In genomic region chr3:115758455-115758912, GRCm38 (mm10) we compare ENCODE assay signal across 8 mouse cellular contexts. TPM values are rescaled to one million over a fixed set of nuclear protein-coding genes. Genes with fewer than 3 reads are reported as not detected.
A peak's percentile ranks its signal among the peaks of the same experiment; 100 is the strongest.
DNase-seq lines count a peak whose midpoint lies in the region; ATAC-seq and TF ChIP-seq lines count a peak whose summit lies in the region.

No protein-coding gene starts in this region.

- H3K36me3 ChIP-seq in thymus, adult 2 months (ENCODE audit: control insufficient read depth, insufficient read depth, low read length): no peaks in the 10 kb centered on the region
- H3K36me3 ChIP-seq in intestine, embryonic 16.5 days (ENCODE audit: control insufficient read depth, insufficient read depth, low read length): no peaks in the 10 kb centered on the region
- H3K36me3 ChIP-seq in hindbrain, embryonic 13.5 days: no peaks in the 10 kb centered on the region

- H3K4me1 ChIP-seq in thymus, adult 2 months (replicated peaks; ENCODE audit: control insufficient read depth, insufficient read depth, low read length): no peaks in the 10 kb centered on the region; the same call in 1 of the 2 replicates
- no peaks in the 10 kb centered on the region for H3K4me1 ChIP-seq in cortical plate, adult 2 months (ENCODE audit: control insufficient read depth, insufficient read depth, low read length)
- H3K4me1 ChIP-seq in intestine, embryonic 16.5 days (ENCODE audit: control insufficient read depth, insufficient read depth, low read length): peaks cover 4% of the 10 kb centered on the region; the same call in 1 of the 2 replicates
- no peaks in the 10 kb centered on the region for H3K4me1 ChIP-seq in hindbrain, embryonic 13.5 days (replicated peaks)
- H3K4me1 ChIP-seq in cerebellum, adult 2 months (ENCODE audit: control insufficient read depth, insufficient read depth, low read length): no peaks in the 10 kb centered on the region

- peak; percentile 5 for DNase-seq in thymus, adult 2 months
- no peak for DNase-seq in thymus, postnatal 10 days (ENCODE audit: low spot score in 2 of 2)
- no peak for DNase-seq in right cerebral cortex, postnatal 10 days (ENCODE audit: low spot score in 2 of 2)
- DNase-seq in cerebellum, adult 2 months: no peak

- ATAC-seq in intestine, embryonic 16.5 days: peak; percentile 90
- peak; percentile 81 for ATAC-seq in monocyte, adult 5-6 weeks (replicated peaks; ENCODE audit: insufficient number of reproducible peaks, low FRiP score, low TSS enrichment, poor library complexity, severe bottlenecking)
- no peak for ATAC-seq in hindbrain, embryonic 13.5 days (ENCODE audit: low FRiP score)

- H3K27me3 ChIP-seq in thymus, adult 2 months (ENCODE audit: control insufficient read depth, insufficient read depth, low read length): no peaks in the 10 kb centered on the region
- no peaks in the 10 kb centered on the region for H3K27me3 ChIP-seq in intestine, embryonic 16.5 days (replicated peaks; ENCODE audit: control insufficient read depth, insufficient read depth, low read length)
- no peaks in the 10 kb centered on the region for H3K27me3 ChIP-seq in hindbrain, embryonic 13.5 days
- no peaks in the 10 kb centered on the region for H3K27me3 ChIP-seq in cerebellum, adult 2 months (ENCODE audit: control insufficient read depth, insufficient read depth, low read length)

- H3K9me3 ChIP-seq in intestine, embryonic 16.5 days (ENCODE audit: control insufficient read depth, low read length): no peaks in the 10 kb centered on the region
- no peaks in the 10 kb centered on the region for H3K9me3 ChIP-seq in hindbrain, embryonic 13.5 days

- H3K9ac ChIP-seq in intestine, embryonic 16.5 days (ENCODE audit: low read depth, low read length): peak overlapping the region; percentile 43; the same call in 1 of the 2 replicates
- no peak overlapping the region for H3K9ac ChIP-seq in hindbrain, embryonic 13.5 days

- no peak for TF ChIP-seq POLR2A in thymus, adult 2 months (IDR thresholded peaks at IDR 0.05; ENCODE audit: control insufficient read depth, extremely low read depth, insufficient read depth, low read length, poor library complexity)
- no peak for TF ChIP-seq POLR2A in cortical plate, adult 2 months (IDR thresholded peaks at IDR 0.05; ENCODE audit: extremely low read depth, insufficient read depth, low read length)
- no peak for TF ChIP-seq POLR2A in cerebellum, adult 2 months (IDR thresholded peaks at IDR 0.05; ENCODE audit: borderline replicate concordance, insufficient read depth, low read length)

- H3K27ac ChIP-seq in thymus, adult 2 months (ENCODE audit: control insufficient read depth, insufficient read depth, low read length): no peak overlapping the region
- H3K27ac ChIP-seq in cortical plate, adult 2 months (ENCODE audit: insufficient read depth, low read length): 0 out of 2 replicates have a peak overlapping the region, but pooled peaks have one; percentile 6
- no peak overlapping the region for H3K27ac ChIP-seq in intestine, embryonic 16.5 days (ENCODE audit: low read length)
- H3K27ac ChIP-seq in hindbrain, embryonic 13.5 days: no peak overlapping the region
- H3K27ac ChIP-seq in cerebellum, adult 2 months (ENCODE audit: insufficient read depth, low read length): no peak overlapping the region

- TF ChIP-seq CTCF in thymus, adult 2 months (IDR thresholded peaks at IDR 0.05; ENCODE audit: borderline replicate concordance, control insufficient read depth, extremely low read depth, insufficient read depth, low read length, poor library complexity): no peak
- TF ChIP-seq CTCF in cortical plate, adult 2 months (IDR thresholded peaks at IDR 0.05; ENCODE audit: extremely low read depth, insufficient read depth, low read length): no peak
- TF ChIP-seq CTCF in cerebellum, adult 2 months (IDR thresholded peaks at IDR 0.05; ENCODE audit: borderline replicate concordance, insufficient read depth, low read depth, low read length): no peak

- peak overlapping the region; percentile 53 for H3K4me2 ChIP-seq in intestine, embryonic 16.5 days (ENCODE audit: low read depth, low read length)
- H3K4me2 ChIP-seq in hindbrain, embryonic 13.5 days: no peak overlapping the region

- WGBS in thymus, adult 2 months: 43% methylated on average over 9 of the region's 9 CpGs
- 9% methylated on average over 9 of the region's 9 CpGs for WGBS in intestine, embryonic 16.5 days
- 22% methylated on average over 9 of the region's 9 CpGs for WGBS in hindbrain, embryonic 13.5 days
- WGBS in cerebellum, adult 2 months: 28% methylated on average over 9 of the region's 9 CpGs

- H3K4me3 ChIP-seq in thymus, adult 2 months (ENCODE audit: control insufficient read depth, insufficient read depth, low read length): peak overlapping the region; percentile 8; the same call in 1 of the 2 replicates
- no peak overlapping the region for H3K4me3 ChIP-seq in cortical plate, adult 2 months (ENCODE audit: insufficient read depth, low read length)
- H3K4me3 ChIP-seq in intestine, embryonic 16.5 days (ENCODE audit: low read length): peak overlapping the region; percentile 33
- no peak overlapping the region for H3K4me3 ChIP-seq in hindbrain, embryonic 13.5 days
- H3K4me3 ChIP-seq in cerebellum, adult 2 months (replicated peaks; ENCODE audit: insufficient read depth, low read depth, low read length): no peak overlapping the region

RNA-seq across cellular contexts. Expression of gene S1pr1, which starts 43.6 kb away (rescaled TPM):
- 55.6 and 62.8 TPM in 2 replicates for polyA plus RNA-seq in thymus, adult 2 months (2012; rRNA removed)
- 194 and 210 TPM in 2 replicates for polyA plus RNA-seq in cortical plate, adult 2 months (2012; rRNA removed)
- polyA plus RNA-seq in intestine, embryonic 16.5 days (2015; fragmentation: Nextera tagmentation; extraction: Ambion mirVana): 13.8 and 14.3 TPM in 2 replicates
- total RNA-seq in monocyte, adult 5-6 weeks (2017): 37.8 to 51.4 TPM (median 40.3 TPM) in 3 replicates
- 22.8 and 23.5 TPM in 2 replicates for polyA plus RNA-seq in hindbrain, embryonic 13.5 days (2015; fragmentation: Nextera tagmentation; extraction: Ambion mirVana)
- 119 and 126 TPM in 2 replicates for polyA plus RNA-seq in cerebellum, adult 2 months (2012; rRNA removed)

Comparison
In these comparisons a context has a peak if more than half of its experiments do, and no peak if none do; other contexts are left out.
1. H3K4me3 ChIP-seq: peak in thymus, adult 2 months (single experiment) and intestine, embryonic 16.5 days (single experiment); none in cortical plate, adult 2 months (single experiment), hindbrain, embryonic 13.5 days (single experiment) and cerebellum, adult 2 months (single experiment).